ENCODE assay signal across 10 mouse cellular contexts in genomic region chr19:47397882-47398671, GRCm38 (mm10).
DNase-seq lines count a peak whose midpoint lies in the region; ATAC-seq and TF ChIP-seq lines count a peak whose summit lies in the region.
"Had no signal": no experiment of that assay in that cellular context is flagged by ENCODE, and none has a peak within 500 bp of the region (broad histone marks: within the 10 kb centered on the region; RNA-seq: fewer than 3 reads in every experiment).

No protein-coding gene starts in this region.

- no peak for ATAC-seq in midbrain, embryonic 11.5 days (ENCODE audit: low FRiP score)
- ATAC-seq in stomach, postnatal 0 days (ENCODE audit: low FRiP score, low TSS enrichment): no peak
- ATAC-seq in midbrain, embryonic 16.5 days: no peak

- no peaks in the 10 kb centered on the region for H3K9me3 ChIP-seq in midbrain, embryonic 11.5 days (ENCODE audit: control insufficient read depth, low read length)
- H3K9me3 ChIP-seq in midbrain, embryonic 10.5 days (replicated peaks): no peaks in the 10 kb centered on the region
- no peaks in the 10 kb centered on the region for H3K9me3 ChIP-seq in limb, embryonic 10.5 days (replicated peaks)
- H3K9me3 ChIP-seq in stomach, postnatal 0 days (ENCODE audit: control insufficient read depth, low read length): no peaks in the 10 kb centered on the region
- H3K9me3 ChIP-seq in midbrain, embryonic 16.5 days (replicated peaks; ENCODE audit: control insufficient read depth, low read length, poor library complexity, severe bottlenecking): no peaks in the 10 kb centered on the region

- H3K4me2 ChIP-seq in midbrain, embryonic 11.5 days: no peak overlapping the region
- H3K4me2 ChIP-seq in stomach, postnatal 0 days (replicated peaks; ENCODE audit: low read depth): no peak overlapping the region
- no peak overlapping the region for H3K4me2 ChIP-seq in midbrain, embryonic 16.5 days (ENCODE audit: low read length)

- no peak for TF ChIP-seq EP300 in stomach, postnatal 0 days (optimal IDR thresholded peaks at IDR 0.05)

- no peaks in the 10 kb centered on the region for H3K27me3 ChIP-seq in midbrain, embryonic 11.5 days (ENCODE audit: control insufficient read depth, insufficient read depth, low read length)
- H3K27me3 ChIP-seq in midbrain, embryonic 10.5 days (ENCODE audit: low read depth, poor library complexity, severe bottlenecking): peaks cover 19% of the 10 kb centered on the region
- no peaks in the 10 kb centered on the region for H3K27me3 ChIP-seq in limb, embryonic 10.5 days (ENCODE audit: low read depth, poor library complexity, severe bottlenecking)
- no peaks in the 10 kb centered on the region for H3K27me3 ChIP-seq in stomach, postnatal 0 days (ENCODE audit: control insufficient read depth, insufficient read depth, low read length)
- H3K27me3 ChIP-seq in midbrain, embryonic 16.5 days (ENCODE audit: control insufficient read depth, insufficient read depth, low read depth, low read length): no peaks in the 10 kb centered on the region

- H3K27ac ChIP-seq in midbrain, embryonic 11.5 days (ENCODE audit: low read depth, low read length): no peak overlapping the region
- no peak overlapping the region for H3K27ac ChIP-seq in midbrain, embryonic 10.5 days (replicated peaks)
- H3K27ac ChIP-seq in limb, embryonic 10.5 days: peak overlapping the region; percentile 58; the same call in 1 of the 2 replicates
- no peak overlapping the region for H3K27ac ChIP-seq in stomach, postnatal 0 days (replicated peaks)
- no peak overlapping the region for H3K27ac ChIP-seq in midbrain, embryonic 16.5 days (ENCODE audit: low read length)
- H3K27ac ChIP-seq: left cerebral cortex, adult 2 months had no signal

- H3K4me1 ChIP-seq in midbrain, embryonic 11.5 days (ENCODE audit: control insufficient read depth, insufficient read depth, low read length): no peaks in the 10 kb centered on the region
- H3K4me1 ChIP-seq in midbrain, embryonic 10.5 days: peaks cover 26% of the 10 kb centered on the region
- peaks cover 28% of the 10 kb centered on the region for H3K4me1 ChIP-seq in limb, embryonic 10.5 days
- peaks cover 7% of the 10 kb centered on the region; the same call in 1 of the 2 replicates for H3K4me1 ChIP-seq in stomach, postnatal 0 days (replicated peaks; ENCODE audit: control insufficient read depth, insufficient read depth)
- H3K4me1 ChIP-seq in midbrain, embryonic 16.5 days (ENCODE audit: control insufficient read depth, insufficient read depth, low read length): no peaks in the 10 kb centered on the region

- H3K36me3 ChIP-seq in midbrain, embryonic 11.5 days (ENCODE audit: control insufficient read depth, insufficient read depth, low read length): no peaks in the 10 kb centered on the region
- no peaks in the 10 kb centered on the region for H3K36me3 ChIP-seq in midbrain, embryonic 10.5 days
- peaks cover 13% of the 10 kb centered on the region for H3K36me3 ChIP-seq in limb, embryonic 10.5 days
- no peaks in the 10 kb centered on the region for H3K36me3 ChIP-seq in stomach, postnatal 0 days (ENCODE audit: control insufficient read depth, insufficient read depth, low read length)
- H3K36me3 ChIP-seq in midbrain, embryonic 16.5 days (ENCODE audit: control insufficient read depth, insufficient read depth, low read length): no peaks in the 10 kb centered on the region

- peak; percentile 58 to 71 for DNase-seq in cerebellum, postnatal 10 days
- no peak for DNase-seq in cerebellum, adult 11 months
- peak; percentile 72 for DNase-seq in midbrain, embryonic 11.5 days (ENCODE audit: low spot score, missing footprints)
- no peak for DNase-seq in midbrain, embryonic 10.5 days (ENCODE audit: low spot score)
- DNase-seq in limb, embryonic 10.5 days (ENCODE audit: low spot score): no peak
- no peak for DNase-seq in stomach, postnatal 0 days (ENCODE audit: low spot score)
- DNase-seq in cerebellum, adult 11-12 months: no peak
- DNase-seq: right cerebral cortex, postnatal 4 days had no signal

- 65% methylated on average over 18 of the region's 18 CpGs for WGBS in midbrain, embryonic 11.5 days
- 66% methylated on average over 18 of the region's 18 CpGs for WGBS in midbrain, embryonic 10.5 days
- 59% methylated on average over 18 of the region's 18 CpGs for WGBS in limb, embryonic 10.5 days
- 52% methylated on average over 18 of the region's 18 CpGs for WGBS in stomach, postnatal 0 days
- 62% methylated on average over 18 of the region's 18 CpGs for WGBS in midbrain, embryonic 16.5 days

- no peak overlapping the region for H3K9ac ChIP-seq in midbrain, embryonic 11.5 days (ENCODE audit: low read length)
- 0 out of 2 replicates have a peak overlapping the region, but pooled peaks have one; percentile 18 for H3K9ac ChIP-seq in stomach, postnatal 0 days (ENCODE audit: low read length)
- H3K9ac ChIP-seq in midbrain, embryonic 16.5 days (ENCODE audit: low read depth, low read length): no peak overlapping the region

- H3K4me3 ChIP-seq in midbrain, embryonic 11.5 days (ENCODE audit: low read depth, low read length): no peak overlapping the region
- no peak overlapping the region for H3K4me3 ChIP-seq in midbrain, embryonic 10.5 days
- no peak overlapping the region for H3K4me3 ChIP-seq in limb, embryonic 10.5 days
- H3K4me3 ChIP-seq in stomach, postnatal 0 days (ENCODE audit: low read depth, low read length): no peak overlapping the region
- no peak overlapping the region for H3K4me3 ChIP-seq in midbrain, embryonic 16.5 days (ENCODE audit: low read depth, low read length)
- H3K4me3 ChIP-seq: left cerebral cortex, adult 2 months had no signal

- no peak for TF ChIP-seq CTCF in stomach, postnatal 0 days (IDR thresholded peaks at IDR 0.05; ENCODE audit: low read depth)

Comparison
In these comparisons a context has a peak if more than half of its experiments do, and no peak if none do; other contexts are left out.
1. DNase-seq: peak in cerebellum, postnatal 10 days (2 of 2) and midbrain, embryonic 11.5 days (single experiment); none in cerebellum, adult 11 months (single experiment), midbrain, embryonic 10.5 days (single experiment), limb, embryonic 10.5 days (single experiment), stomach, postnatal 0 days (single experiment) and cerebellum, adult 11-12 months (single experiment).